Mouse (Mus musculus) forebrain, embryonic 16.5 days (tissue): ENCODE data around the gene Cwc25. TPM values are rescaled to one million over a fixed set of nuclear protein-coding genes. Genes with fewer than 3 reads are reported as not detected.

ENCODE experiments used
- microRNA-seq: library from miRNA; unstranded; fragments of <30 nt; microRNA quantifications from one replicate; pipeline ENCODE4, GENCODE M21; 2017
- polyA plus RNA-seq: library from polyadenylated mRNA; unstranded; fragments of >200 nt; fragmentation: Nextera tagmentation; extraction: Ambion mirVana; gene quantifications from 2 replicates; pipeline ENCODE4 v1.2.1, GENCODE M21; 2015

The Cwc25 gene
- polyA plus RNA-seq, 1 experiment from 2014 or later, result 19.5 TPM

Small RNA genes within 50 kb of the gene (microRNA-seq; reads per million reads assigned to microRNA genes)
- not detected for gene Mir8102

Other genes with a start within 250 kb of the Cwc25 start
- gene Srcin1, start 190.4 kb downstream of the Cwc25 start, polyA plus RNA-seq, result 7.0 and 9.9 TPM in 2 replicates
- 2.1 and 2.6 TPM in 2 replicates for gene Epop, start 136.9 kb downstream of the Cwc25 start, polyA plus RNA-seq
- gene Mllt6, start 103.1 kb downstream of the Cwc25 start, polyA plus RNA-seq, result 4.2 and 5.1 TPM in 2 replicates
- 14.6 and 15.4 TPM in 2 replicates for gene Cisd3, start 80.7 kb downstream of the Cwc25 start, polyA plus RNA-seq
- 14.8 and 19.8 TPM in 2 replicates for gene Pcgf2, start 66.1 kb downstream of the Cwc25 start, polyA plus RNA-seq
- gene Psmb3, start 63.2 kb downstream of the Cwc25 start, polyA plus RNA-seq, result 403 and 431 TPM in 2 replicates
- gene Pip4k2b, start 21.9 kb downstream of the Cwc25 start, polyA plus RNA-seq, result 4.1 and 4.7 TPM in 2 replicates
- 0.57 and 0.85 TPM in 2 replicates for gene 1700001P01Rik, start 9.4 kb upstream of the Cwc25 start, polyA plus RNA-seq
- gene Rpl23, start 15.9 kb upstream of the Cwc25 start, polyA plus RNA-seq, result 298 and 306 TPM in 2 replicates
- 140 and 159 TPM in 2 replicates for gene Lasp1, start 32.4 kb upstream of the Cwc25 start, polyA plus RNA-seq
- 21.1 and 24.1 TPM in 2 replicates for gene B230217C12Rik, start 74.2 kb upstream of the Cwc25 start, polyA plus RNA-seq
- 0.63 and 0.68 TPM in 2 replicates for gene Fbxo47, start 117.6 kb upstream of the Cwc25 start, polyA plus RNA-seq
- 0.72 and 0.96 TPM in 2 replicates for gene Plxdc1, start 219.9 kb upstream of the Cwc25 start, polyA plus RNA-seq
- 4.6 and 6.4 TPM in 2 replicates for gene Arl5c, start 229.6 kb upstream of the Cwc25 start, polyA plus RNA-seq